Mouse (Mus musculus) heart, embryonic 16.5 days (tissue): ENCODE data around the gene Lrch3. TPM values are rescaled to one million over a fixed set of nuclear protein-coding genes. Genes with fewer than 3 reads are reported as not detected.
"Not testable (repeated sequence)": the region's sequence is repeated elsewhere in the genome, so short reads cannot be mapped to it uniquely, and the experiment has no call there.

Experiments
- ATAC-seq: fragments of 200-750 bp; cut with Nextera tagmentation; replicated peaks from 2 replicates; pipeline ENCODE4 v1.8.0; 2017; ENCODE audit warnings: moderate number of reproducible peaks; ENCODE audit not compliant: insufficient read depth, low FRiP score; ENCODE audit errors: extremely low read depth
- H3K27ac ChIP-seq: fragments of 300-500 bp; sonication (generic); 2 replicates; pipeline ENCODE4 v1.5.1; 2014; ENCODE audit warnings: mild to moderate bottlenecking, low read length, control low read depth, moderate library complexity
- H3K27me3 ChIP-seq: fragments of 300-500 bp; sonication (generic); 2 replicates; pipeline ENCODE4 v1.6.1; 2014; ENCODE audit warnings: low read length, mixed read lengths; ENCODE audit not compliant: control insufficient read depth, insufficient read depth
- H3K36me3 ChIP-seq: fragments of 300-500 bp; sonication (generic); 2 replicates; pipeline ENCODE4 v1.6.1; 2014; ENCODE audit not compliant: control insufficient read depth, insufficient read depth
- H3K4me1 ChIP-seq: fragments of 300-500 bp; sonication (generic); 2 replicates; pipeline ENCODE4 v1.6.1; 2014; ENCODE audit warnings: low read length, mixed read lengths; ENCODE audit not compliant: control insufficient read depth, insufficient read depth
- H3K4me2 ChIP-seq: fragments of 300-500 bp; sonication (generic); 2 replicates; pipeline ENCODE4 v1.6.1; 2014; ENCODE audit warnings: low read depth, mild to moderate bottlenecking, control low read depth, low read length
- H3K4me3 ChIP-seq: fragments of 300-500 bp; sonication (generic); 2 replicates; pipeline ENCODE4 v1.5.1; 2014; ENCODE audit warnings: mild to moderate bottlenecking, control low read depth, low read length
- H3K9ac ChIP-seq: fragments of 300-500 bp; sonication (generic); 2 replicates; pipeline ENCODE4 v1.6.1; 2014; ENCODE audit warnings: low read length, control low read depth
- H3K9me3 ChIP-seq: fragments of 300-500 bp; sonication (generic); replicated peaks from 2 replicates; pipeline ENCODE4 v1.6.1; 2016; ENCODE audit warnings: low read length; ENCODE audit not compliant: control insufficient read depth
- WGBS: fragments of 180-500 bp; shearing (Covaris S2); extraction: QIAGEN DNeasy Blood & Tissue Kit; methylation state at CpG from one replicate; pipeline ENCODE4 v1.1.7; 2014; 5-methylcytosine and 5-hydroxymethylcytosine counted together
- polyA plus RNA-seq: library from polyadenylated mRNA; unstranded; fragments of >200 nt; fragmentation: Nextera tagmentation; extraction: Ambion mirVana; gene quantifications from 2 replicates; pipeline ENCODE4 v1.2.1, GENCODE M21; 2015

Lrch3 gene
- polyA plus RNA-seq, 1 experiment from 2014 or later: 15.0 TPM

- ATAC-seq: no peak
- Histone ChIP-seq H3K36me3 (peaks cover 19% of the 10 kb centered on the region), H3K9ac (no peak overlapping the region), H3K27ac (no peak overlapping the region), H3K4me1 (no peaks in the 10 kb centered on the region), H3K9me3 (no peaks in the 10 kb centered on the region), H3K4me2 (no peak overlapping the region), H3K27me3 (no peaks in the 10 kb centered on the region), H3K4me3 (no peak overlapping the region)
- WGBS: 69% methylated on average over 3 of the region's 3 CpGs
Measured at GRCm38 (mm10) chr16:32902051-32902428, 11.9 kb upstream of the Lrch3 start.

GRCm38 (mm10) chr16:32906186-32906585 lies 7.7 kb upstream of the Lrch3 start:
- no peaks in the 10 kb centered on the region for H3K27me3 ChIP-seq
- no peak overlapping the region for H3K27ac ChIP-seq
- no peak overlapping the region for H3K9ac ChIP-seq
- H3K4me1 ChIP-seq: no peaks in the 10 kb centered on the region
- no peak for ATAC-seq
- 74% methylated on average over 2 of the region's 2 CpGs for WGBS
- H3K4me3 ChIP-seq: no peak overlapping the region
- no peaks in the 10 kb centered on the region for H3K9me3 ChIP-seq
- peaks cover 10% of the 10 kb centered on the region for H3K36me3 ChIP-seq
- no peak overlapping the region for H3K4me2 ChIP-seq

DNA sequence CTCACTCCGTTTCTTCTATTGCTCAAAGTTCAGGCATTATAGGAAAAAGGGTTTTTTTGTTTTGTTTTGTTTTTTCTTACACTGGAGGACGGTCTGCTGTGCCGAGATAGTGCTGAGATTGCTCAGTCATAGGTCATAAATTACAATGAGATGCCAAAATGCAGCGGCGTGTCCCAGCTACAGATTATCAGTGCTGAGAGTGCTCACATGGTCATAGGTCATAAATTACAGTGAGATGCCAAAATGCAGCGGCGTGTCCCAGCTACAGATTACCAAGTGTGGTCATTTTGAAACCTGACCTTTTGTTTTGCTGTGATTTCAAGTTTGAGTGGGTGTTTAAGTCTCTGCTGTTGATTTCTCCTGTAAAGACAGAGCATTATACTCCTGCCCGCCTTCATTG lies 7.2 kb upstream of the Lrch3 start:
- 76% methylated on average over 8 of the region's 8 CpGs for WGBS
- no peak overlapping the region for H3K27ac ChIP-seq
- no peaks in the 10 kb centered on the region for H3K27me3 ChIP-seq

GRCm38 (mm10) chr16:32913212-32913611 lies 688 bp upstream of the Lrch3 start:
- ATAC-seq: no peak
- no peaks in the 10 kb centered on the region for H3K27me3 ChIP-seq
- 56% methylated on average over 7 of the region's 7 CpGs for WGBS
- H3K4me2 ChIP-seq: peak overlapping the region; percentile 76
- H3K4me3 ChIP-seq: no peak overlapping the region
- H3K9me3 ChIP-seq: no peaks in the 10 kb centered on the region
- H3K9ac ChIP-seq: no peak overlapping the region
- H3K27ac ChIP-seq: no peak overlapping the region
- H3K36me3 ChIP-seq: peaks cover under 1% of the 10 kb centered on the region; the same call in 1 of the 2 replicates
- peaks cover 8% of the 10 kb centered on the region for H3K4me1 ChIP-seq

More for the DNA sequence above, 7.2 kb upstream of the Lrch3 start:
- H3K9me3 ChIP-seq: no peaks in the 10 kb centered on the region
- H3K4me3 ChIP-seq: no peak overlapping the region
- no peak overlapping the region for H3K4me2 ChIP-seq
- ATAC-seq: no peak
- H3K36me3 ChIP-seq: peaks cover 10% of the 10 kb centered on the region
- no peak overlapping the region for H3K9ac ChIP-seq
- H3K4me1 ChIP-seq: no peaks in the 10 kb centered on the region

DNA sequence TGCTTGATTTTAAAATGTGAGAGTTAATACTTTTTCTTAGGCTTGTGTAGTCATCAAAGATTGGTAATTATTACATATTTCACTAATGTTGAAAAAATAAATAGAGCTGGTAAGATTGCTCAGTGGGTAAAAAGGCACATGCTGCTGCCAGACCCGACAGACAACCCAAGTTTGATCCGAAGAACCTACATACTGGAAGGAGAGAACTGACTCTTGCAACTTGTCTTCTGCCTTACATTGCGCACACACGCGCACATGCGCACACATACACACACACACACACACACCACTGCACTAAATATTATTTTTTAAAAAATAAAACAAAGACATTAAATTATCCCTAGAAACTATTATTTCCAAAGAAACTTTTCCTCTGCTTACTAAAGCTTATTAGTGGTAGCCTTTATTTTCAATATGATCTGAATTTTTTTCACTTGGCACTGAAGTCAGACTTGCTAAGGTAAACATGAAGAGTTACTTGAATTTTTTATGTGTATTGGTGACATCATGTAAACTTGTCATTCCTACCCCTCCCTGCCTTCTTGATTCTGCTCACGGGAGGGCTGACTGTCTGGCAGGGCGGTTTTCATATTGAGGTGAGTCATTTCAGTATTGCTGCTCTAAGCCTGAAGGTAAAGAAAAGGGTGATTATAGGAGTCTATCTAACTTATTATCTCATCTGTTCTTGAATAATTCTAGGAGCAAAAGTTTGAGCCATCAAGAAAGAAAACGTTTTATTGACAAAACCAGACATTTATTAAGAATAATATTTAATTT lies 1.6 kb downstream of the Lrch3 start:
- Histone ChIP-seq H3K27me3 (no peaks in the 10 kb centered on the region), H3K4me3 (peak overlapping the region; percentile 37), H3K9me3 (no peaks in the 10 kb centered on the region), H3K4me1 (peaks cover 8% of the 10 kb centered on the region), H3K9ac (peak overlapping the region; percentile 20; the same call in 1 of the 2 replicates), H3K36me3 (0 out of 2 replicates have a peak, but pooled peaks cover 2% of the 10 kb centered on the region), H3K27ac (no peak overlapping the region), H3K4me2 (peak overlapping the region; percentile 77)
- WGBS: 68% methylated on average over 9 of the region's 9 CpGs
- no peak for ATAC-seq

DNA sequence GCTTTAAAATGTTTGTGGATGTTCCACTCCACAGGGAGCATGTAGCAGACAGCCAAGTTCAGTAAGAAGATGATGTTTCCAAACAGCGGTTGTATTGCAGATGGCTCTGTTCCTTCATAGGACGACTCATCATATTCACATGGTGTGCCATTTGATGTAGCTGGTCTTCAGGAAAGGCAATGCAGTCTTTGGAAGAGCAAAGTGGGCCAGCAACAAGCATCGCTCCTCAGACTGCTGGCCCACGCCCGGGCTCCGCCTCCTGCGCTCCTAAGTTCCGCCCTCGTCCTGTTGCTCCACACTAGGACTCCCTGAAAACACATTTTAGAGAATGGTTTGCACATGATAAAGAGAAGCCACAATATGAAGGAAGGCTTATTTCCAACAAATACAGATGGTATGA lies 12.7 kb downstream of the Lrch3 start:
- H3K9ac ChIP-seq, H3K27me3 ChIP-seq, H3K9me3 ChIP-seq, H3K4me1 ChIP-seq, H3K27ac ChIP-seq, H3K36me3 ChIP-seq, ATAC-seq, H3K4me3 ChIP-seq, H3K4me2 ChIP-seq: not testable (repeated sequence)
- 90% methylated on average over 9 of the region's 9 CpGs for WGBS

DNA sequence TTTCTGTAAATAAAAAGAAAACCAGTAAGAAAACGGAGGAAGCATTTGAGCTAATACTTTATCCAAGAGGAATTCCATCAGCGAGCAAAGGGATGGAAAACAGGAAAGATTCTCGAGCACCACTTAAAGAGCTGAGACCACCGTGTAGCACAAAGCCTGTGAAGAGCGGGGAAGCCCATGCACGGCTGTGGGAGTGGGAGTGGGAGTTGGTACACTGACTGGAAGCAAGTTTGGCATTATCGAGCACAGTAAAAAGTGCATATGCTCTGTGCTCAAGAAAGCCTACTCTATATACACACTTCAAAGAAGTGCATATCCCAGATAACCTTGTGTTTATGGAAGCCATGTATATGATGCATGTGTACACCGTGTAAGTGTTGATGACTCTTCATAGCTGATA lies 13.1 kb downstream of the Lrch3 start:
- Histone ChIP-seq H3K4me2 (no peak overlapping the region), H3K4me1 (no peaks in the 10 kb centered on the region), H3K27ac (no peak overlapping the region), H3K9me3 (no peaks in the 10 kb centered on the region), H3K4me3 (no peak overlapping the region), H3K36me3 (peaks cover 6% of the 10 kb centered on the region; the same call in 1 of the 2 replicates), H3K27me3 (no peaks in the 10 kb centered on the region), H3K9ac (no peak overlapping the region)
- 89% methylated on average over 8 of the region's 8 CpGs for WGBS
- no peak for ATAC-seq

DNA sequence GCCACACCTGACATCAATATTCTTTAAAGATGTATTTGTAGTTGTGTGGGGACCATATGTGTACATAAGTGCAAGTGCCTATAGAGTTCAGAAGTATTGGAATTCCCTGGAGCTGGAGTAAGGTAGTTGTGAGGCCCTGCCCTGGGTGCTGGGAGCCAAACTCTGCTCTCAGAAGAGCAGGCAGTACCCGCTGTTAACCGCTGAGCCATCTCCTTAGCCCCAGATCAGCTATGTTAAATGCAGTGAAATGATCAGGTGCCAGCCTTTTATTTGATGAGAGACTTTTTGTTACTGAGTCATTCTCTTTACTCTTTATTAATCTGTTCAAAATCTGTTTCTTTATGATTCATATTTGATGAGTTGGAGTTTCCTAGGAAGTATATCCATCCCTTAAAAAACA lies 16.0 kb downstream of the Lrch3 start:
- Histone ChIP-seq H3K9ac (no peak overlapping the region), H3K9me3 (no peaks in the 10 kb centered on the region), H3K4me3 (no peak overlapping the region), H3K4me1 (peaks cover 4% of the 10 kb centered on the region; the same call in 1 of the 2 replicates), H3K27me3 (no peaks in the 10 kb centered on the region), H3K27ac (no peak overlapping the region), H3K36me3 (peaks cover 6% of the 10 kb centered on the region; the same call in 1 of the 2 replicates), H3K4me2 (no peak overlapping the region)
- no peak for ATAC-seq
- WGBS: 53% methylated on average over 2 of the region's 2 CpGs

- no peak for ATAC-seq
- Histone ChIP-seq H3K27me3 (no peaks in the 10 kb centered on the region), H3K9me3 (no peaks in the 10 kb centered on the region), H3K27ac (no peak overlapping the region), H3K9ac (no peak overlapping the region), H3K36me3 (no peaks in the 10 kb centered on the region), H3K4me1 (peaks cover 10% of the 10 kb centered on the region), H3K4me2 (no peak overlapping the region), H3K4me3 (no peak overlapping the region)
- WGBS: 75% methylated on average over 2 of the region's 2 CpGs
Measured at GRCm38 (mm10) chr16:32934470-32934869, 20.6 kb downstream of the Lrch3 start.
